Mouse (Mus musculus) R1 (cell line): Measurements from ENCODE around the gene Il9.
A peak's percentile ranks its signal among the peaks of the same experiment; 100 is the strongest.

Source experiments
- DNase-seq: peaks from one replicate; pipeline ENCODE4 v3.0.0-alpha.2; 2018; ENCODE audit warnings: low read depth, low spot score

Gene Il9

DNA sequence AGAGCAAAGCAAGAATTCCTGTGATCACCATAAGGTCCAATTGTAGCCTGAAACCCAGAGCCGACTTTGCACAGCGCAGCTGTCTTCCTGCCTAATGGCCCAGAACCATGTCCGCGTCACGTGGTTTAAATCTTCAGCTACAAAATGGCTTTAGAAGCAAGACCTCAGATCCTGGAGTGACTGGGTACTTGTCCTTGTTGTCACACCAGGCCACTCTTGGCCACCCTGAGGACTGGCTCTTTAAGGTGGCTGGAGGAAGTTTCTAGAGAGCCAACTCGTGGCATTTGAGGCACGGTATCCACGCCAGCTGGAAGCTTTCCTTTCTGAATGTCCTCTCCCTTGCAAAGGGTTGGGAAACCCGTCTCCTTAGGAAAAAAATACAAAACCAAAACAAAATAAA lies 10.1 kb downstream of the Il9 start:
- no peak for DNase-seq

DNA sequence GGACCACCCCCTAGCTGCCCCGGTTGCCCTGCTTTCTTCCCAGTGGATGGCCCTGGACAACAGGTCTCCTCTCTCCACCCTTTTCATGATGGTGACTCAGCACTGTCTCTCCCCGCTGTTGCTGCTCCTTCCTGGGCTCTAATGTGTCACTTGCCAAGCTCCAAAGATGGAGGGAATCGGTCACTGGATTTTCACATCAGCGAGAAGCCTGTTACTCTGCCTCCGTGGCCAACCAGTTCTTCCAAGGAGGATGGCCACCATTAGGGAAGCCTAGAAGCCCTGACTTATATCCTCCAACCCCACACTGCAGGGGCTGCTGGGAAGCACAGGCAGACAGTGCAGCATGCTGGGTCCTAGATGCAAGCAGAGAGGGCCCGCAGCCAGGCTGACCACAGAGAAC lies 10.8 kb downstream of the Il9 start:
- no peak for DNase-seq

GRCm38 (mm10) chr13:56468536-56468935 lies 13.5 kb downstream of the Il9 start:
- no peak for DNase-seq

GRCm38 (mm10) chr13:56467786-56468185 lies 14.3 kb downstream of the Il9 start:
- no peak for DNase-seq

- DNase-seq, result no peak
Observed at GRCm38 (mm10) chr13:56463750-56464149, 18.3 kb downstream of the Il9 start.

GRCm38 (mm10) chr13:56463261-56463660 lies 18.8 kb downstream of the Il9 start:
- no peak for DNase-seq

DNA sequence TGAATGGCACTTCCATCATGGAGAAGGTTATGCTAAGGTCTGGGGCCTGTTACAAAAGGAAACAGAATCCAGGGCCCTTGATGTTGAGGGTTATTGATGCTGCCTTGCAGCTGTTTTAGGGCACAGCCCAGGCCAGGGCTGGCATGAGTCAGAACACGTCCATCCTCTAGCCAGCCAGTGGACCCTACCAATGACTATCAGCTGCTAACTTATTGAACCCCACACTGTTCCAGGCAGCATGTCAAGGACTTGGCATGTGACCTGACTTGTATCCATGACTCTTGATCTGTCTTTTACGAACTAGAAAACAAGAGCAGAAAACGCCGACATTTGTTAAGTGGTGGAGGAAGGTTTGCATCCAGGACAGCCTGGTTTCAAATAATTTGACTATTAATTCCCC lies 19.3 kb downstream of the Il9 start:
- DNase-seq, result no peak

DNA sequence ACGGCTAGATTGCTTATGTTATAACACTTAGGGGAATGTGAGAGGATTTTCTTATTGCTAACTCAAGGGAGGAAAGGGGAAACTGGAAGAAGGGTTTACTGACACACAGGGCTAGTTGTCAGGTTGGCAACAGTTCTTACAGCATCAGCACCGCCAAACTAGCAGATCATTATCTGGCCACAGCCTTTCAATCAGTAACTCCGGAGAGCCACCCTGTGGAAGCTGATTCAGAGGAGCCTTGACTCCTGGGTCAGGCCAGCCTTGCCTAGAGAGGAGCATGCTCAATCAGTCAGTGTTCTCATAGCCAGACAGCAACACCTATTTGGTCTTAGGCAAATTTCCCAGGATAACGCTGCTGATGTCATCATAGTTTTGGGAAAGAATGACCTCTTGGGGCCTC lies 20.6 kb downstream of the Il9 start:
- DNase-seq, result no peak

- no peak for DNase-seq
Observed at GRCm38 (mm10) chr13:56458001-56458400, 24.0 kb downstream of the Il9 start.

GRCm38 (mm10) chr13:56450035-56450434 lies 32.0 kb downstream of the Il9 start:
- no peak for DNase-seq

GRCm38 (mm10) chr13:56449239-56450030 lies 32.6 kb downstream of the Il9 start:
- no peak for DNase-seq

GRCm38 (mm10) chr13:56444996-56445395 lies 37.0 kb downstream of the Il9 start:
- DNase-seq, result no peak

DNA sequence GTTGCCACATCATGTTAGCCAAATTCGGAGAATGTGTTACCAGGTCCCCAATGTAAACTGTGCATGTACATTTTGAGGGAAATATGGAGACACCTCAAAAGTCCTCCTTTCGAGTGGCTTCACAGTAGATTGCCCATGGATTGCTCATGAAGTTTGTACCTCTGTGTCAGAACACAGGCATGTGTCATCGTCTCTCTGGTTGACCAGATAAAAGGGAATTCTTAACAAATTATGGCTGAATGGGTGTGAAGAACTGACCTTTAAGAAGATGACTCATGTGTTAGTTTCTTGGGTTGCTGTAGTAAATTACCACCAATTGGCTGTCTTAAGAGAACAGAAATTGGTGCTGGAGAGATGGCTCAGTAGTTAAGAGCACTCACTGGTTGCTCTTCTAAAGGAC lies 37.9 kb downstream of the Il9 start:
- no peak for DNase-seq

- no peak for DNase-seq
Observed at GRCm38 (mm10) chr13:56443411-56443810, 38.6 kb downstream of the Il9 start.

GRCm38 (mm10) chr13:56438211-56439075 lies 43.6 kb downstream of the Il9 start, which contains the start of gene Slc25a48:
TSS of gene Slc25a48 (plus strand) at chr13:56438355.
- peak; percentile 57 for DNase-seq

GRCm38 (mm10) chr13:56435615-56436287 lies 46.3 kb downstream of the Il9 start:
- no peak for DNase-seq

DNA sequence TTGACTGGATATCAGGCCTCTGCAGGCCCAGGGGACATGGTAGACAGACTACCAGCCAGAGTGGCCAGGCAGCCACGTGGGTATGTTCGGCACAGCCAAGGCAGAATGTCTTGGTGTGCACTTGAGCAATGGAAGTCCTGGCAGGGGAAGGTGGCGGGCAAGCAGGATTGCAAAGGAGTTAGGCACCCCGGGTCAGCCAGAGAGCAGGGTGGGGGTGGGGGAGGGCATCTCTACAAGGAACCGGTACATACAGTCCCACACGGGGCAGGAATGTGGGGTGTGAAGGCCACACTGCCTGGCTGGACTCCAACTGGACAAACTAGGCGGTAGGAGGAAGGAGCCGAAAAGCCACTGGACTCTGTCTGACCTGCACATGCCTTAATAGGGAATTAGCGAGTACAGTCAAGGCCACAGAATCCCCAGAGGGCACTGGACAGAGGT lies 47.7 kb downstream of the Il9 start:
- DNase-seq, result no peak

DNA sequence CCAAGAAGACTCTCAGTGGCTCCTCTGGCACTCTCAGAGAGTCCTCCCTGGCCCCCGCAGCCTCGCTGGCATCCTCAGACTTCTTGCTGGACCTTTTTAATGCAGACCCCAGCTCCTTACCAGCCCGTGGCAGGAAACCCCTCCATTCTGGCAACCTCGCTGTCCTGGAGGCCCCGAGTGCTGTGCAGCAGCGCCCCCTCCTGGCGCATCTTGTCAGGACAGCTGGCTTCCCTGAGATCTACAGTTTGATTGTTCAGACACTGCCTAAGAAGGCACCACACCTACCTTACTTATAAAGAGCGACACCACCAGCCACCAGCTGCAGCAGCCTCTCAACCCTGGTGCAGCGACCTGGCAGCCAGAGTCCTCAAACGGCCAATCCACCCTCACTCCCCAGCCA lies 48.6 kb downstream of the Il9 start:
- DNase-seq, result peak; percentile 77

DNA sequence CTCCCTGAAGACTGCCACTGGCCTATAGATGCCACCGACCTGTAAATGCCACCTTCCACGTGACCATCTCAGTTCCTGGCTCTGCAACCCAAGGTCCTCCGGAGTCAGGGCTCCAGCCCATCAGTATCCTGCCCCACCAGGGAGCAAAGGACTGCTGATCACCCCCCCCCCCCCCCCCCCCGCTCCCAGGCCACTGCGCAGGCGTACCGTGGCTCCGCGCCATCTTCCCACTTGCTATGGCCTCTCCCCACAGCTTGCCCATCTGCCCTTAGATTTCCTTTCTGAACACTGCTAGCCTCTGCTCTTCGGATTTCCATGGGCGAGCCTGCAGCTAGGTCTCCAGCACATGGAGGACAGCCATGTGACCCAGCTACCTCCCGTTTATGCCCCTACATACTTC lies 49.5 kb downstream of the Il9 start:
- DNase-seq, result no peak
